Comparison of ENCODE assay signal across 8 mouse cellular contexts in the genomic region with DNA sequence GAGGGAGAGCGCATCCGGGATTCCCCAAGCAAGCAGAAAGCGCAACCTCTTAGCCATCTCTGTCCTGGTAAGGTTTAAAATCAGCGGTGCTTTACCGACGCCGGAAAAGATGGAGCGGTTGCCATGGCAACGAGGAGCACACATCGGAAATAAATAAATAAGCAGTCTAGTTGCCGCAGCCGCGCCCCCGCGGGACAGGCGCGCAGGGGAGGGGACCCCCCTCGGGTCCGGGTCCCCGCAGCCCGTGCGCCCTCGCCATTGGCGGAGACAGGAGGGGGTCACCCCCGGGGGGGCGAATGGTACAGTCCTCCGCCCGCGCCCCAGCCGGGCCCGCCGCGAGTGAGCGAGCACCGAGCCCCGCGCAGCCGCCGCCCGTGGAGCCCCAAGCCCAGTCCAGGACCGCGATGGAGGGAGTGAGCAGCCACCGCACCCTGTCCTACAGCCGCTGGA. TPM values are rescaled to one million over a fixed set of nuclear protein-coding genes. Genes with fewer than 3 reads are reported as not detected.
A peak's percentile ranks its signal among the peaks of the same experiment; 100 is the strongest.
DNase-seq lines count a peak whose midpoint lies in the region; ATAC-seq and TF ChIP-seq lines count a peak whose summit lies in the region.

A gene (plus strand): TSS at position 27 of the 450 bp plus-strand sequence.

- H3K9me3 ChIP-seq in intestine, embryonic 15.5 days, result no peaks in the 10 kb centered on the region
- H3K9me3 ChIP-seq in midbrain, embryonic 12.5 days, result no peaks in the 10 kb centered on the region

- H3K27ac ChIP-seq in intestine, embryonic 15.5 days, result no peak within 1 kb of the TSS
- no peak within 1 kb of the TSS for H3K27ac ChIP-seq in midbrain, embryonic 12.5 days (replicated peaks)
- H3K27ac ChIP-seq in small intestine, adult 2 months (ENCODE audit: insufficient read depth, low read depth, low read length), result no peak within 1 kb of the TSS

- no peak for TF ChIP-seq POLR2A in small intestine, adult 2 months (IDR thresholded peaks at IDR 0.05; ENCODE audit: low read depth, low read length)

- intact Hi-C loops in gastrocnemius, postnatal 14 days (cut with DNase I; ENCODE audit: low total_unique reads), result no loop called here
- intact Hi-C loops in left cerebral cortex, postnatal 25 days (cut with DNase I), result loop anchor here (2.0 to 10.0 kb wide), 2 partner anchors 76 to 484 kb away; a partner anchor contains a TSS

- H3K9ac ChIP-seq in intestine, embryonic 15.5 days, result 0 out of 2 replicates have a peak within 1 kb of the TSS, but pooled peaks have one; percentile 17
- peak within 1 kb of the TSS; percentile 66 for H3K9ac ChIP-seq in midbrain, embryonic 12.5 days (replicated peaks)

- H3K4me3 ChIP-seq in intestine, embryonic 15.5 days (replicated peaks), result peak within 1 kb of the TSS; percentile 43
- peak within 1 kb of the TSS; percentile 65 for H3K4me3 ChIP-seq in midbrain, embryonic 12.5 days
- H3K4me3 ChIP-seq in small intestine, adult 2 months (ENCODE audit: low read depth, low read length), result peak within 1 kb of the TSS; percentile 52

- peak within 1 kb of the TSS; percentile 88 for H3K4me2 ChIP-seq in intestine, embryonic 15.5 days (replicated peaks)
- H3K4me2 ChIP-seq in midbrain, embryonic 12.5 days (replicated peaks), result peak within 1 kb of the TSS; percentile 99

- peak; percentile 55 for ATAC-seq in cerebellum, adult (ENCODE audit: insufficient number of reproducible peaks, low FRiP score, low TSS enrichment)
- ATAC-seq in intestine, embryonic 15.5 days, result peak; percentile 68
- peak; percentile 83 for ATAC-seq in midbrain, embryonic 12.5 days (ENCODE audit: low FRiP score, low read depth)

- WGBS in intestine, embryonic 15.5 days, result under 1% methylated on average over 43 of the region's 44 CpGs
- under 1% methylated on average over 43 of the region's 44 CpGs for WGBS in midbrain, embryonic 12.5 days
- WGBS in small intestine, adult 2 months, result 2% methylated on average over 43 of the region's 44 CpGs

- no peaks in the 10 kb centered on the region for H3K36me3 ChIP-seq in intestine, embryonic 15.5 days
- 0 out of 2 replicates have a peak, but pooled peaks cover 2% of the 10 kb centered on the region for H3K36me3 ChIP-seq in midbrain, embryonic 12.5 days
- no peaks in the 10 kb centered on the region for H3K36me3 ChIP-seq in small intestine, adult 2 months (ENCODE audit: control insufficient read depth, insufficient read depth, low read length)

- DNase-seq in cerebellum, adult 8-10 months, result no peak
- DNase-seq in cerebellum, postnatal 14 days, result peak; percentile 78 to 83
- DNase-seq in gastrocnemius, postnatal 14 days, result peak; percentile 34
- DNase-seq in left cerebral cortex, postnatal 25 days (ENCODE audit: low spot score in 2 of 2), result peak in 1 of 2 experiments; percentile 91

- H3K27me3 ChIP-seq in intestine, embryonic 15.5 days (replicated peaks), result peaks cover 38% of the 10 kb centered on the region
- H3K27me3 ChIP-seq in midbrain, embryonic 12.5 days, result peaks cover 57% of the 10 kb centered on the region
- peaks cover 23% of the 10 kb centered on the region for H3K27me3 ChIP-seq in small intestine, adult 2 months (ENCODE audit: control insufficient read depth, insufficient read depth, low read length)

- peaks cover 9% of the 10 kb centered on the region for H3K4me1 ChIP-seq in intestine, embryonic 15.5 days (replicated peaks)
- peaks cover 17% of the 10 kb centered on the region for H3K4me1 ChIP-seq in midbrain, embryonic 12.5 days
- H3K4me1 ChIP-seq in small intestine, adult 2 months (ENCODE audit: control insufficient read depth, insufficient read depth, insufficient read length, low read length), result no peaks in the 10 kb centered on the region

- no peak for TF ChIP-seq CTCF in small intestine, adult 2 months (IDR thresholded peaks at IDR 0.05; ENCODE audit: extremely low read depth, insufficient read length, insufficient replicate concordance, low read depth, low read length)

RNA-seq across cellular contexts. Expression of the gene that starts here (rescaled TPM):
- 1 to 10 TPM in 1 of 2 experiments, under 1 TPM in 1; 0.89 to 1.3 TPM for total RNA-seq in gastrocnemius, postnatal 14 days (2021)
- 3.0 TPM in 2 replicates for polyA plus RNA-seq in intestine, embryonic 15.5 days (2015; fragmentation: Nextera tagmentation; extraction: Ambion mirVana)
- 100 to 1,000 TPM; 119 to 128 TPM for total RNA-seq in left cerebral cortex, postnatal 25 days (2021)
- polyA plus RNA-seq in midbrain, embryonic 12.5 days (2016; fragmentation: Nextera tagmentation; extraction: Ambion mirVana), result 26.2 and 31.8 TPM in 2 replicates
- 0.58 and 0.63 TPM in 2 replicates for polyA plus RNA-seq in small intestine, adult 2 months (2012; rRNA removed)

Comparison
In these comparisons a context has a peak if more than half of its experiments do, and no peak if none do; other contexts are left out.
1. RNA of the gene that starts here (total RNA-seq): 119 to 128 TPM in left cerebral cortex, postnatal 25 days; 0.89 to 1.3 TPM in gastrocnemius, postnatal 14 days; every median in the first group is over 10 times any median in the second.
2. Peak in every context shown above with its lines, with median percentiles within 50 percentile points of each other: ATAC-seq and H3K4me3 ChIP-seq.